Mouse (Mus musculus) neutrophil, adult 5-6 weeks (primary cell): ENCODE measurements around the gene Xcl1. TPM values are rescaled to one million over a fixed set of nuclear protein-coding genes. Genes with fewer than 3 reads are reported as not detected.

ENCODE experiments used
- ATAC-seq: fragments of 151-379, 151-347 bp; 2 replicates; pipeline ENCODE4 v1.8.0; 2017; ENCODE audit warnings: mild to moderate bottlenecking, moderate TSS enrichment; ENCODE audit not compliant: insufficient number of reproducible peaks, poor library complexity, low FRiP score, severe bottlenecking; ENCODE audit errors: extremely low read depth
- total RNA-seq: library from RNA; stranded (forward); fragments of 200-1000 nt; gene quantifications from 2 replicates; pipeline ENCODE4 v1.2.3, GENCODE M21; 2017

Xcl1 gene
- total RNA-seq, 1 experiment from 2014 or later, result not detected

GRCm38 (mm10) chr1:164930006-164930405 is 5.3 kb downstream of the Xcl1 start:
- ATAC-seq, result no peak

GRCm38 (mm10) chr1:164926534-164927160 is 8.7 kb downstream of the Xcl1 start:
- ATAC-seq, result no peak

- ATAC-seq, result peak; percentile 79
Observed at GRCm38 (mm10) chr1:164905047-164905446, 30.3 kb downstream of the Xcl1 start.

- no peak for ATAC-seq
Observed at GRCm38 (mm10) chr1:164900696-164901095, 34.6 kb downstream of the Xcl1 start.

DNA sequence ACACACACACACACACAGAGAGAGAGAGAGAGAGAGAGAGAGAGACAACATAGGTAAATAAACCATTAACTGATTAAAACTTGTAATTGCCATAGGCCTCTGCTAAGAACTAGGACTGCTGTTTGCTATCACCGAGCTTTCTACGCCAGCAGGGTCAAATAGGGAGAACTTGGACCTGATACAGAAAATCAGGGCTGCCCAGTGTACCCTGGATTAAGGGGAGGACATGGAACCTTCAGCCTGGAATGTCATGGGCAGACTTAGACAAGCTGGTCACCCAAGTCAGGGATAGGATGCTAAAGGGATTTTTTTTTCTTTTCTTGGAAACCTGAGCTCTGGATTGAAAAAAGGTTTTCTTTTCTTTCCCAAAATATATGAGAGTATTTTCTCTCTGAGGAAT is 35.1 kb downstream of the Xcl1 start:
- ATAC-seq, result no peak

DNA sequence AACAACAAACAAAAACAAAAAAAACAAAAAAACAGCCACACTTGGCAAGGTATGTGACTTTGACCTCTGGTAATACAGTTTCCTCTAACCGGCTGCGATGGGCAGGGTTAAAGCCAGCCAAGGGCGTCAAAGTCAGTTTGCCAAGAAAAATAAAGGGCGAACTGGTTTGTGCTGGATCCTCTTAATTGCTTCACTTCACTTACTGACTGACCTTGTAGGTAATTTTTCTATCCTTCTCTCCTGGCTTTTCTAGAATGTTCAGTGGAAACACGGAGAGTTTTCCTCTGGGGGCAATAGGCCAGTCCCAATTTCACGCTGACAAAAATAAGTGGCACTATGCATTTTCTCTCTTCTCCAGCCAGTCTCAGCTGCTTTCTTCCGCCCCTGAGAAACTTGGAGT is 35.8 kb downstream of the Xcl1 start:
- no peak for ATAC-seq

GRCm38 (mm10) chr1:164898846-164899351 is 36.4 kb downstream of the Xcl1 start:
- peak; percentile 80 for ATAC-seq

DNA sequence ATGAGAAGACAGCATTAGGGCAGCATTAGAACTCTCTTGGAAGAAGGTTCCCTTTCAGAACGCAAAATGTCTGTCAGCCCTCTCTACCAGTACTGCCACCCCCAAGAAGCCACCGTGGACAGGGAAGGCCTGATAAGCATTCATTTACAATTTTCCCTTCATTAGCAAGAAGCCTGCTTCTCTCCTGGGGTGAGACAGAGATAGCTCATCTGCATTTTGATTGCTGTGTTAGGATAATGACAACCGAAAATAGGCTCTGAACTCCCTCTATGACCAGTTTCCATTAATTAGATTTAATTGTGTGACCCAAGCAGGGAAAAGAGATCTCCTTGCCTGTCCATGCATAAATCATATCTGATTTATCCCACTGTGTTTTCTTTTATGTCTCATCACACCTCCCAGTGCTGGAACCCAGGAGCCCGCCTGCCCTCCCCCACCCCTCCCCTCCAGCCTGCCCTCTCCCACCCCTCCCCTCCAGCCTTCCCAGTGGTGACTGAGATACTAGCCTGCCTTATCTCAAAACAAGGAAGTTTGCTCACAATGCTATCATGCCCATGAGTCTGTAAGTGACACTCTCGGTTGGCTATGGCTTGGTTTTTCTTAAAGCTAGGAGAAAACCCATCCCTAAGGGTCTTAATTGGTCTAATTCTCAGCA is 38.0 kb downstream of the Xcl1 start:
- ATAC-seq, result no peak

GRCm38 (mm10) chr1:164896211-164897145 is 38.8 kb downstream of the Xcl1 start:
- ATAC-seq, result no peak

GRCm38 (mm10) chr1:164895806-164896205 is 39.5 kb downstream of the Xcl1 start:
- ATAC-seq, result no peak

DNA sequence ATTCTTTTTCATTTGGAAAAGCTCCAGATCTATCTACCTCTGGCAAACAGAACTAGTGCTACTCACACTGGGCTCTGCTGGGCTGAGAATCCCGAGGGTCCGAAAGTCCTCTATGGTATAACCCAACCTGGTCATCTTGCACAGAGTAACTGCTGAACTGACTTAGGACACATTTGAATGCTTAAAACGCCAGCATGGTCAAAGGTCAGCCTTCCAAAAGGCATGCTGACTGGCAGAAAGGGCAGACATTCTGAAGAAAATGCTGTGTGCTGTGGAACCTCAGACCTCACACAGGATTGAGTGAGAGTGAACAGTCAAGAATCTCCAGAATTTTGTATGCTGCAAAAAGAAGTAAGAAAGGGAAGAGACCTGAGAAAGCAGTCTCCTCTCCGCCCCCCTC is 45.0 kb downstream of the Xcl1 start:
- ATAC-seq, result no peak

DNA sequence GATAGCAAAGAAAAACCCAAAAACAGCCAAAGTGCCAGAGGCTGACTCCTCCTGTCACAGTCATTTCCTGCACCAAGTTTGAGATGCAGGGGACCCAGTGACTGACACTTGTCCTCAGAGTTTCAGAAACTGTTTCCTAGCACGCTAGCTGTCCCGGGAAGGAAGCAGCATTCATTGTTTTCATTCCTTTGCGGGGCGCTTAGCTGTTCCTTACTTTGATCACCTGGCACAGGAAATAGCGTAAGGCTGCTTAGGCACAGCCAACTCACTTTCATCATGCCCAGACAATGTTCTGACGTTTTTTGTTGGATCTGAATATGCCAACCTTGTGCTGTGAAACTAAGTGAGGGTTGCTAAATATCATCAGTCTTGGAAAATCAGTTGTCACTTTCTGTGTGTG is 46.8 kb downstream of the Xcl1 start:
- no peak for ATAC-seq

DNA sequence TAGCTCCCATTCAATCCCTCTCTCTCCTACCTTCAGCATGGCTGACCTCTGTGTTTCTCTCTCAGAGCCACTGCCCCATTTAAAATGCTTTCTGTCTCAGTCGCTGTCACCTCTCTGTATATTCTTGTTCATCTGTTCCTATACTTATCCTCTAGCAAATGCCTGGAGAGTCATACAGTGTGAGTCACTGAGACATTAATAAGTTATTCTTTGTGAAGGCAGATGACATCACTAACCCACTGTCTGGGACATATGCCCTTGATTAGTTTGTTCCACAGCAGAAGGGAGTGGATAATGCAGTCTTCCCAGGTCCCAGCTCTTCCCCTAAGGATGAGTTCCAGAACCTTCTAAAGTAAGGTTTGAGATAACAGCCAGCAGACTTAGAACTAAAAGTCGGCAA is 47.6 kb downstream of the Xcl1 start:
- ATAC-seq, result no peak

DNA sequence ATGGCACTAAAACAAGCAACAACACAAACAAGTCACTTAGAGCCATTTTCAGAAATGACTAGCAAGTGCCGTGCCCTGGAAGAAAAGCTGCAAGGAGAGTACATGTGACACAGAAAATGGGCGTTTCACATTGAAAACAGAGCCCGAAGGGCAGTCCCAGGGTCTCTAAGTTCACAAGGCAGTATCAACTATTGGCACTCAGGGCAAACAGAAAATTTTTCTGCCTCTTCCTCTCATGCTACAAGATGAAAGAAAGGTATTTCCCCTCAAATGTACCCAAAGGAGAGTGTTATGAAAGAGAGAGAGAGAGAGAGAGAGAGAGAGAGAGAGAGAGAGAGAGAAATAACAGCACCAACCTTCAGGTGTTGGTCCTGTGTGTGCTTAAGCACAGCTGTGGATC is 53.4 kb downstream of the Xcl1 start:
- ATAC-seq, result no peak

Other genes with a start within 250 kb of the Xcl1 start
- gene Dpt, start 138.9 kb downstream of the Xcl1 start, total RNA-seq, result not detected in 2 replicates
- gene Tbx19, start 225.2 kb upstream of the Xcl1 start, total RNA-seq, result not detected in 2 replicates